Mouse (Mus musculus): Measurements from ENCODE around the gene Ebf1. TPM values are rescaled to one million over a fixed set of nuclear protein-coding genes. Genes with fewer than 3 reads are reported as not detected.

The Ebf1 gene
- polyA plus RNA-seq, 1 experiment from 2014 or later: 95.7 TPM

DNA sequence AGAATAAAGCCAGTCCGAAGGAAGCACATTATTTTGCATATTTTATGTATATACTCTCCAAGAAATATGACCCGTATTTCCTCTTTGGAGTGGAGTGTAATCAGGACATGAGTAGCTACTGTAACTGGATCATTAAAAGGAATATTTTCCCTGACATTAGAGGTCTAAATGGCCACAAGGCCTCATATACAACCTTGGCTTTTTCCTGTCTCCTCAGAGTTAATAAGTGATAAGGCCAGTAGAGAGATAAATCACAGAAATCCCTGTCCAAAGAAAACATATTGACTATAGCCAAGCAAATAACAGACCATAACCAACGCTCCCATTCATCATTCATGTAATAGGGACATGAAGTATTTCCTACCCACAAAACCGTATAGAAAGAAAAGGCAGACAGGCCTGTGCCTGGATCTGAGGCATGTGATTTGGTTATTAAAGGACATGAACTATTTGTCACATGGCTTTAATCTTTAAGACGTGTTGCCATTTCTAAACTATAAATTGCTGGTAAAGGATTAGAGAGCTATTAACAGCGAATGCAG lies 315.9 kb downstream of the Ebf1 start:
- Histone ChIP-seq H3K9ac (replicated peaks) (no peak overlapping the region), H3K9me3 (no peaks in the 10 kb centered on the region)

DNA sequence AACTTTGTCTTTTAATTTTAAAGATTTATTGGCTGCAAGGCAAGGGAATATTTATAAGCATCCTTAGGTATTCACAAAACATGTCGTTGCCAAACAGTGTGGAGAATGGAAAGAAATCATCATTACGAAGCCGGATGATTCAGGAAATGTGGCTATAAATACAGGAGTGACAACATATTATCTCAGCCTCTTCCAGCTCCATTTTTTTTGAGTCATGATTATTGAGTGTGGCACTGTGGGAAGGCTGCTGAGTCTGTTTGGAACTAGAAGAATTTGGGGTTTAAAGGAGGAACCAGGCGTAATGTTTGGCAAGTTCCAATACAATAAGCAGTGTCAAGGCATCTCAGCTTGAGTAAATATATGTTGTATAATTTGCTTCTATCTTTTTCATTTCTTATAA lies 326.7 kb downstream of the Ebf1 start:
- H3K27ac ChIP-seq: no peak overlapping the region
- no peak overlapping the region for H3K9ac ChIP-seq (replicated peaks)
- H3K9me3 ChIP-seq: no peaks in the 10 kb centered on the region
- WGBS: 91% methylated on average over 4 of the region's 4 CpGs
- ATAC-seq (ENCODE audit: insufficient number of reproducible peaks, insufficient read depth, low FRiP score, low TSS enrichment, low read depth): no peak
- H3K4me3 ChIP-seq (replicated peaks): no peak overlapping the region
- H3K27me3 ChIP-seq: no peaks in the 10 kb centered on the region
- H3K4me2 ChIP-seq: no peak overlapping the region
- no peaks in the 10 kb centered on the region for H3K4me1 ChIP-seq (replicated peaks)
- H3K36me3 ChIP-seq: no peaks in the 10 kb centered on the region

More for the DNA sequence above, 315.9 kb downstream of the Ebf1 start:
- WGBS: 54% methylated on average over 6 of the region's 6 CpGs
- Histone ChIP-seq H3K27ac (no peak overlapping the region), H3K4me1 (replicated peaks) (peaks cover 6% of the 10 kb centered on the region), H3K4me3 (replicated peaks) (no peak overlapping the region), H3K27me3 (no peaks in the 10 kb centered on the region), H3K4me2 (no peak overlapping the region), H3K36me3 (peaks cover 22% of the 10 kb centered on the region)
- no peak for ATAC-seq (ENCODE audit: insufficient number of reproducible peaks, insufficient read depth, low FRiP score, low TSS enrichment, low read depth)

DNA sequence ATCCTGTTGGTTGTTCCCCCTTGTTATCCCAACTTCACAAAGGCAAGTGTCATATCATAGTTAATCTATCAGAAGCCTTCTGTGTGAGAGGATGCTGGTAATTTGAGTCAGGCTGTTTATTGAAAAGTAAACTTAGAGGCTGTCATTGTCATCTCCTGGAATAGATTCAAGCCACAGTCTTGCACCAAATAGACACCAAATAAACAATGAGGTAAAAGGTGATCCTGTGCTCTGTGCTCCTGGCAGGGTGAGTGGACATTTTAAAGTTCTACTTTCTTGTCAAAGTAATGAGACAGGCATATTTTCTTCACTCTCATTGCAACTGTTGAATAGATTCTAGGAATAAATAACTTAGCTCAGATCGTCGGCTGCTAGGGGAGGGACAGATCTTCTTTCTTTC lies 327.3 kb downstream of the Ebf1 start:
- WGBS: 91% methylated on average over 2 of the region's 2 CpGs

DNA sequence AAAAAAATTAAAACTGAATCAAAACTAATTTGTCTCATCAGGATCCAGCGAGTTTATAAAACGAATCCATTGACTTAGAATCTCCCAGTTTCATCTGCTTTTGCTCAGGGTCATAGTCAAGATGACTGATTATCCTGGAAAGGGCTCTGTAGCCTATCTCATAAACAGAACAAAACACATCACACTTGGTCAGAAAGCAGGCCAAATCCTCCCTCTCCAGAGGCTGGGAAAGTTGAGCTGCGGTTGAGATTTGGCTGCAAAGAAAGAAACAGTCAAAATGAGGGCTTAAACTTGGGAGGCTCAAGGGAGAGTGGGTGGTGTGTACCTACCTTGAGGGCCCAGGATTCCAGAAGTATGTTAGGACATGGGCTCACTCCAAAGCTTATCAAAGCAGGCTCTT lies 329.5 kb downstream of the Ebf1 start:
- Histone ChIP-seq H3K27ac (no peak overlapping the region), H3K9ac (replicated peaks) (no peak overlapping the region), H3K36me3 (no peaks in the 10 kb centered on the region), H3K4me2 (no peak overlapping the region), H3K9me3 (no peaks in the 10 kb centered on the region), H3K27me3 (no peaks in the 10 kb centered on the region), H3K4me1 (replicated peaks) (no peaks in the 10 kb centered on the region; the same call in 1 of the 2 replicates), H3K4me3 (replicated peaks) (no peak overlapping the region)
- 91% methylated on average over 3 of the region's 3 CpGs for WGBS
- no peak for ATAC-seq (ENCODE audit: insufficient number of reproducible peaks, insufficient read depth, low FRiP score, low TSS enrichment, low read depth)

More for the DNA sequence above, 327.3 kb downstream of the Ebf1 start:
- no peaks in the 10 kb centered on the region for H3K27me3 ChIP-seq
- H3K9me3 ChIP-seq: no peaks in the 10 kb centered on the region
- H3K4me1 ChIP-seq (replicated peaks): no peaks in the 10 kb centered on the region
- no peaks in the 10 kb centered on the region for H3K36me3 ChIP-seq
- ATAC-seq (ENCODE audit: insufficient number of reproducible peaks, insufficient read depth, low FRiP score, low TSS enrichment, low read depth): no peak
- H3K4me2 ChIP-seq: no peak overlapping the region
- H3K9ac ChIP-seq (replicated peaks): no peak overlapping the region
- no peak overlapping the region for H3K27ac ChIP-seq
- H3K4me3 ChIP-seq (replicated peaks): no peak overlapping the region

DNA sequence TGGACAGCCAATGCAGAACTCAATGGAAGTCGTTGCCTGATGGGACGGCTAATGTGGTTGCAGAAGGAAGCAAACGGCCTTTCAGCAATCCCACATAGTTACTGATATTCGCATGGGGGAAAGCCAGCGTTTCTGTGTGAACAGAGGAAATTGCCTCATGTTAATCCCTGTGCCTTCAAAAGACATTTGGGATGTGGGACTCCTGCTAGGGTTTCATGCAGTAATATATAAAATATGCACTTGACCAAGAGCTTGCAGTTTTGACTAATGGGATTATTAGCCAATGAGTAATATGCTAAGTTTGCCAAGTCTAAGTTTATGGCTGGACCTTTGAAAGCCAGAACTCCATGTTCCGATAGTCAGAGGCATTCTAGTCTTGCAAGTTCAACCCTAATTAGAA lies 331.4 kb downstream of the Ebf1 start:
- Histone ChIP-seq H3K27me3 (no peaks in the 10 kb centered on the region), H3K27ac (no peak overlapping the region), H3K4me1 (replicated peaks) (no peaks in the 10 kb centered on the region; the same call in 1 of the 2 replicates), H3K4me2 (no peak overlapping the region), H3K9me3 (no peaks in the 10 kb centered on the region), H3K36me3 (no peaks in the 10 kb centered on the region), H3K4me3 (replicated peaks) (no peak overlapping the region), H3K9ac (replicated peaks) (no peak overlapping the region)
- ATAC-seq (ENCODE audit: insufficient number of reproducible peaks, insufficient read depth, low FRiP score, low TSS enrichment, low read depth): no peak
- WGBS: 76% methylated on average over 6 of the region's 6 CpGs

DNA sequence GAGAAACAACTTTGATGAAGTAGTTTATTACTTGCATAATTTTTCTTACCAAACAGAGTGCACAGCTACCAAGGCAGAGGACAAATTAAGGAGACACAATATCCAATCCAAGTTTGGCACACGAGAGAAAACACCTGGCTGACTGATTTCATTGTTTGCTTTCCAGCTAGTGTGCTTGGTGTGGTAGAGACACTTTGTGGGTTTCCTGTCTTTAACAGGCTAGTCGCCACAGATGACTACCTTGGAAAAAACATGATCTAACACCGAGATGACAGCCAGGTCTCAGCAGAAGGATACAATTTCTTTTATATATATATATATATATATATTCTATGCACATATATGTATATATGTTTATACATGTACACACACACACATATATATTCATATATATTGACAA lies 332.0 kb downstream of the Ebf1 start:
- Histone ChIP-seq H3K4me2 (no peak overlapping the region), H3K36me3 (no peaks in the 10 kb centered on the region), H3K9ac (replicated peaks) (no peak overlapping the region), H3K9me3 (no peaks in the 10 kb centered on the region), H3K27ac (no peak overlapping the region), H3K4me1 (replicated peaks) (no peaks in the 10 kb centered on the region; the same call in 1 of the 2 replicates), H3K4me3 (replicated peaks) (no peak overlapping the region), H3K27me3 (no peaks in the 10 kb centered on the region)
- no peak for ATAC-seq (ENCODE audit: insufficient number of reproducible peaks, insufficient read depth, low FRiP score, low TSS enrichment, low read depth)
- WGBS: 57% methylated on average over 3 of the region's 3 CpGs

DNA sequence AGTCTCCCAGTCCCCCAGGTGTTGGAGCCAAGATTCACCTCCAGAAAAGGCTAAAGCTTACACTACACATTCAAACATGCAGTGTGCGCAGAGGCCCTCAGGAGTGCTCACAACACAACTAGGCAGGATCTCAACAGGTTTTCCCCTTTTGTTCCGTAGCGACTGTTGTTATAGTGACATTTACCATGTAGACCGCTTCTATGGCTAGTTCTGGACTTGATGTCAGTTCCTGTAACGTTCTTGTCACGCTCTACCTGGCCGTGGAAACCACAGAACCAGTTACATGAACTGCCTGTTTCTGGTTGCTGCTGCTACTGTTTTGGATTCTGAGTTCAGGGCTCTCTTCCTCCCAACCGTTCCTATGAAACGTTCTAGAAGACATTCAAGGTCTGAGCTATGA lies 333.2 kb downstream of the Ebf1 start:
- H3K9me3 ChIP-seq: no peaks in the 10 kb centered on the region
- no peak overlapping the region for H3K27ac ChIP-seq
- 91% methylated on average over 9 of the region's 9 CpGs for WGBS
- no peak overlapping the region for H3K9ac ChIP-seq (replicated peaks)
- H3K4me2 ChIP-seq: no peak overlapping the region
- H3K4me3 ChIP-seq (replicated peaks): no peak overlapping the region
- H3K4me1 ChIP-seq (replicated peaks): no peaks in the 10 kb centered on the region; the same call in 1 of the 2 replicates
- no peak for ATAC-seq (ENCODE audit: insufficient number of reproducible peaks, insufficient read depth, low FRiP score, low TSS enrichment, low read depth)
- 0 out of 2 replicates have a peak, but pooled peaks cover 3% of the 10 kb centered on the region for H3K27me3 ChIP-seq
- no peaks in the 10 kb centered on the region for H3K36me3 ChIP-seq

DNA sequence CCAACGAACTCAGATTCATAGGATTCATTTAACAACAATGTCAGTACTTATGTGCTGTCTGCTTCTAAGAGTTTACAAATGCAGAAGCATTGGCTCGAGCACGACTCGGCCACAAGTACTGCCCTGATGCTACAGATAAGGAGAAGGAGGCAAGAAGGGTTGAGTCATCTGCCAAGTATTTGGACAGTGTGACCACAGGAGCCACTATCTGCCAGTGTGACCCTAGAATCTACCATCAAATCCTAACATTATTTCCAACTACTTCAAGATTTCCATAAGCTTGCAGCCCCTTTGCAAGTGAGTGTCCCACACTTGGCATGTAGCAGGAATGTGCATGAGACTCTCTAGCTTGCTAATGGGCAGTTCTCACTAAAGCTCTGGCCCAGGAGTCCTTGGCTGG lies 334.4 kb downstream of the Ebf1 start:
- 95% methylated on average over 4 of the region's 4 CpGs for WGBS

DNA sequence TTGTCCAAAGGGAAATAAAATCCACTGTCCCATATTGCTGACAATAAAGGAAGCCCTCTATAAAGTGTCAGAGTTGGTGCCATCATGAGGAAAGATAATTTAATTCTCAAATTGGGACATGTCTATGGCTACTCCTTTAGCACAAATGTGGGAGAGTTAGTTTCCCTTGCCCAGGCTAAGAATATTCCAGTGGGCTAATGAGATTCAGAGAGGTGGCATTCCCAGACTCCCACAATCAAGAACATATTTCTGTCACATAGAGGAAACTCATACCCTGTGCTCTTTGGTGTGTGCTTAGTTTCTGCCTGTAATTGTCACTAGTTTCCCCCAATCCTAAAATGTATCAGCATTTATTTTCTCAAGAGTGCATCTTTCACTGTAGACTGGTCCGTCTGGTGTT lies 336.2 kb downstream of the Ebf1 start:
- Histone ChIP-seq H3K4me1 (replicated peaks) (no peaks in the 10 kb centered on the region; the same call in 1 of the 2 replicates), H3K9ac (replicated peaks) (no peak overlapping the region), H3K27ac (no peak overlapping the region), H3K4me2 (no peak overlapping the region), H3K36me3 (no peaks in the 10 kb centered on the region), H3K9me3 (no peaks in the 10 kb centered on the region), H3K27me3 (0 out of 2 replicates have a peak, but pooled peaks cover 3% of the 10 kb centered on the region), H3K4me3 (replicated peaks) (no peak overlapping the region)
- WGBS: 76% methylated on average over 1 of the region's 1 CpGs
- no peak for ATAC-seq (ENCODE audit: insufficient number of reproducible peaks, insufficient read depth, low FRiP score, low TSS enrichment, low read depth)

More for the DNA sequence above, 334.4 kb downstream of the Ebf1 start:
- Histone ChIP-seq H3K4me1 (replicated peaks) (no peaks in the 10 kb centered on the region; the same call in 1 of the 2 replicates), H3K4me3 (replicated peaks) (no peak overlapping the region), H3K36me3 (no peaks in the 10 kb centered on the region), H3K27me3 (0 out of 2 replicates have a peak, but pooled peaks cover 3% of the 10 kb centered on the region), H3K9ac (replicated peaks) (no peak overlapping the region), H3K9me3 (no peaks in the 10 kb centered on the region), H3K4me2 (no peak overlapping the region), H3K27ac (no peak overlapping the region)
- no peak for ATAC-seq (ENCODE audit: insufficient number of reproducible peaks, insufficient read depth, low FRiP score, low TSS enrichment, low read depth)

DNA sequence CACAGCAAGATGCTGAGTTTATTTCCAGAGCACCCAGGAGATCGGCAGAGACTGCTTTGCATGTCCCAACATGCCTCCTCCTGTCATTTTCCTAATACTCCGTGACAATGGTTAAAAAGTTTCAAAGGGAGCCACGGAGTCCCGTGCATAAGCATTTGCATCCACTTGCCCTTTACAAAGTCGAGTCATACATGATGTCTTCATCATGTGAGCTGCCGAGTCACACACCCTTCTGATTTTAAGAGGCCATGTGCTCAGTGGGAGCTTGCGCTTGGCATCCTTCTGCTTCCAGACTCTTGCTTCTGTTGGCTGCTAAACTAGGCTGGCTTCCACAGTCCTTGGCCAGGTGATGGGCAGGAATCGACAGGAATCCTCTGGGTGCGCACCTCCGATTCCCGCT lies 336.7 kb downstream of the Ebf1 start:
- Histone ChIP-seq H3K9me3 (no peaks in the 10 kb centered on the region), H3K36me3 (no peaks in the 10 kb centered on the region), H3K4me1 (replicated peaks) (peaks cover 4% of the 10 kb centered on the region; the same call in 1 of the 2 replicates), H3K9ac (replicated peaks) (no peak overlapping the region), H3K27me3 (0 out of 2 replicates have a peak, but pooled peaks cover 3% of the 10 kb centered on the region), H3K4me3 (replicated peaks) (no peak overlapping the region), H3K27ac (no peak overlapping the region), H3K4me2 (no peak overlapping the region)
- 78% methylated on average over 11 of the region's 11 CpGs for WGBS
- ATAC-seq (ENCODE audit: insufficient number of reproducible peaks, insufficient read depth, low FRiP score, low TSS enrichment, low read depth): no peak

DNA sequence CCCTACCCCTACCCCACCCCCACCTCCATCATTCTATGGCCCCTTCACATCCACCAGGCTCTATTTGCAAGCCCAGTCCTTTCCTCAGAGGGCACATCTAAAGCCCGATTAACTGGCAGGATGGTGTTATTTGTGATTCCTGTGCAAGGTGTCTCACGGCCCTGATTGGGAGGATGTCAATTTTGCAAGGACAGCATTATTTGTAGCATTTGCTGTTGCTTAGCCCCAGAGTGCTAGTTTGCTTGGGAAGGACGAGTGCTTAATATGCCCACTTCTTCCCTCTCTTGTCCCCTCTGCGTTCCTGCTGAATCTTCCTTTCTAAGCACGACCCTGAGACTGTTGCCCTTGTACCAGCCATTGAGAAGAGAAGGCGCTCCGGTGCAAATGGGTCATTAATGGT lies 337.2 kb downstream of the Ebf1 start:
- no peak for ATAC-seq (ENCODE audit: insufficient number of reproducible peaks, insufficient read depth, low FRiP score, low TSS enrichment, low read depth)
- H3K27me3 ChIP-seq: 0 out of 2 replicates have a peak, but pooled peaks cover 4% of the 10 kb centered on the region
- H3K4me3 ChIP-seq (replicated peaks): no peak overlapping the region
- no peak overlapping the region for H3K9ac ChIP-seq (replicated peaks)
- 75% methylated on average over 7 of the region's 7 CpGs for WGBS
- no peak overlapping the region for H3K4me2 ChIP-seq
- no peaks in the 10 kb centered on the region for H3K9me3 ChIP-seq
- H3K4me1 ChIP-seq (replicated peaks): peaks cover 4% of the 10 kb centered on the region; the same call in 1 of the 2 replicates
- H3K27ac ChIP-seq: no peak overlapping the region
- H3K36me3 ChIP-seq: no peaks in the 10 kb centered on the region

All from limb, embryonic 12.5 days (tissue).